Mouse (Mus musculus) forebrain, embryonic 13.5 days (tissue): Measurements from ENCODE around the gene Cdkal1. TPM values are rescaled to one million over a fixed set of nuclear protein-coding genes. Genes with fewer than 3 reads are reported as not detected.

Experiments used
- ATAC-seq: fragments of 200-750 bp; cut with Nextera tagmentation; 2 replicates; pipeline ENCODE4 v1.8.0; 2017
- H3K27ac ChIP-seq: fragments of 300-500 bp; sonication (generic); 2 replicates; pipeline ENCODE4 v1.5.1; 2015; ENCODE audit warnings: inconsistent platforms, mild to moderate bottlenecking, moderate library complexity
- H3K27me3 ChIP-seq: fragments of 300-500 bp; sonication (generic); 2 replicates; pipeline ENCODE4 v1.6.1; 2015; ENCODE audit warnings: mild to moderate bottlenecking, inconsistent platforms
- H3K36me3 ChIP-seq: fragments of 300-500 bp; sonication (generic); 2 replicates; pipeline ENCODE4 v1.6.1; 2015; ENCODE audit warnings: mild to moderate bottlenecking, inconsistent platforms; ENCODE audit not compliant: poor library complexity, severe bottlenecking
- H3K4me1 ChIP-seq: fragments of 300-500 bp; sonication (generic); 2 replicates; pipeline ENCODE4 v1.6.1; 2015; ENCODE audit warnings: inconsistent platforms
- H3K4me2 ChIP-seq: fragments of 300-500 bp; sonication (generic); 2 replicates; pipeline ENCODE4 v1.6.1; 2015; ENCODE audit warnings: inconsistent platforms, mild to moderate bottlenecking, moderate library complexity
- H3K4me3 ChIP-seq: fragments of 300-500 bp; sonication (generic); 2 replicates; pipeline ENCODE4 v1.5.1; 2015; ENCODE audit warnings: mild to moderate bottlenecking, inconsistent platforms
- H3K9ac ChIP-seq: fragments of 300-500 bp; sonication (generic); 2 replicates; pipeline ENCODE4 v1.6.1; 2015; ENCODE audit warnings: mild to moderate bottlenecking, inconsistent platforms
- H3K9me3 ChIP-seq: fragments of 300-500 bp; sonication (generic); replicated peaks from 2 replicates; pipeline ENCODE4 v1.6.1; 2016; ENCODE audit warnings: inconsistent platforms
- WGBS: fragments of 180-500 bp; shearing (Covaris S2); methylation state at CpG from one replicate; pipeline ENCODE4 v1.1.7; 2015; 5-methylcytosine and 5-hydroxymethylcytosine counted together
- polyA plus RNA-seq: library from polyadenylated mRNA; unstranded; fragments of >200 nt; fragmentation: Nextera tagmentation; extraction: Ambion mirVana; gene quantifications from 2 replicates; pipeline ENCODE4 v1.2.1, GENCODE M21; 2015

Gene Cdkal1
- polyA plus RNA-seq, 1 experiment from 2014 or later, result 29.5 TPM

- no peak for ATAC-seq
- no peak overlapping the region for H3K4me2 ChIP-seq
- H3K36me3 ChIP-seq, result no peaks in the 10 kb centered on the region
- H3K27me3 ChIP-seq, result no peaks in the 10 kb centered on the region
- no peaks in the 10 kb centered on the region for H3K4me1 ChIP-seq
- H3K27ac ChIP-seq, result no peak overlapping the region
- H3K4me3 ChIP-seq, result no peak overlapping the region
- H3K9me3 ChIP-seq, result no peaks in the 10 kb centered on the region; the same call in 1 of the 2 replicates
- whole genome bisulfite sequencing, result 58% methylated on average over 4 of the region's 4 CpGs
- no peak overlapping the region for H3K9ac ChIP-seq
Observed at GRCm38 (mm10) chr13:29232681-29233080, 622.8 kb downstream of the Cdkal1 start.

- WGBS, result 84% methylated on average over 5 of the region's 5 CpGs
- Histone ChIP-seq H3K9me3 (no peaks in the 10 kb centered on the region), H3K36me3 (no peaks in the 10 kb centered on the region), H3K4me1 (peaks cover 16% of the 10 kb centered on the region), H3K9ac (no peak overlapping the region), H3K27ac (no peak overlapping the region), H3K27me3 (0 out of 2 replicates have a peak, but pooled peaks cover 4% of the 10 kb centered on the region), H3K4me2 (no peak overlapping the region), H3K4me3 (no peak overlapping the region)
- no peak for ATAC-seq
Observed at GRCm38 (mm10) chr13:29224815-29225214, 630.7 kb downstream of the Cdkal1 start.

GRCm38 (mm10) chr13:29222261-29222838 lies 633.1 kb downstream of the Cdkal1 start:
- Histone ChIP-seq H3K9me3 (no peaks in the 10 kb centered on the region), H3K27me3 (0 out of 2 replicates have a peak, but pooled peaks cover 4% of the 10 kb centered on the region), H3K36me3 (no peaks in the 10 kb centered on the region), H3K9ac (peak overlapping the region; percentile 52), H3K4me3 (no peak overlapping the region), H3K4me1 (peaks cover 16% of the 10 kb centered on the region), H3K27ac (peak overlapping the region; percentile 85), H3K4me2 (peak overlapping the region; percentile 33)
- ATAC-seq, result peak; percentile 87
- WGBS, result 2% methylated on average over 10 of the region's 10 CpGs

GRCm38 (mm10) chr13:29221646-29222045 lies 633.8 kb downstream of the Cdkal1 start:
- Histone ChIP-seq H3K4me3 (no peak overlapping the region), H3K4me1 (peaks cover 16% of the 10 kb centered on the region), H3K36me3 (no peaks in the 10 kb centered on the region), H3K9ac (no peak overlapping the region), H3K9me3 (no peaks in the 10 kb centered on the region), H3K4me2 (no peak overlapping the region), H3K27ac (no peak overlapping the region; the same call in 1 of the 2 replicates), H3K27me3 (0 out of 2 replicates have a peak, but pooled peaks cover 4% of the 10 kb centered on the region)
- ATAC-seq, result no peak
- 27% methylated on average over 5 of the region's 5 CpGs for WGBS

- ATAC-seq, result no peak
- Histone ChIP-seq H3K9me3 (no peaks in the 10 kb centered on the region), H3K27ac (no peak overlapping the region), H3K9ac (no peak overlapping the region), H3K4me2 (no peak overlapping the region), H3K4me1 (peaks cover 16% of the 10 kb centered on the region), H3K36me3 (no peaks in the 10 kb centered on the region), H3K27me3 (0 out of 2 replicates have a peak, but pooled peaks cover 4% of the 10 kb centered on the region), H3K4me3 (no peak overlapping the region)
Observed at GRCm38 (mm10) chr13:29218594-29219230, 636.8 kb downstream of the Cdkal1 start.

- Histone ChIP-seq H3K9ac (peak overlapping the region; percentile 53), H3K4me2 (peak overlapping the region; percentile 68), H3K9me3 (0 out of 2 replicates have a peak, but pooled peaks cover 8% of the 10 kb centered on the region), H3K36me3 (no peaks in the 10 kb centered on the region), H3K27me3 (no peaks in the 10 kb centered on the region), H3K27ac (no peak overlapping the region), H3K4me1 (peaks cover 14% of the 10 kb centered on the region), H3K4me3 (peak overlapping the region; percentile 32)
- ATAC-seq, result peak; percentile 81
- WGBS, result 2% methylated on average over 27 of the region's 27 CpGs
Observed at GRCm38 (mm10) chr13:29210159-29211021, 645.1 kb downstream of the Cdkal1 start.

- ATAC-seq, result no peak
- H3K27ac ChIP-seq, result no peak overlapping the region
- H3K36me3 ChIP-seq, result no peaks in the 10 kb centered on the region
- no peaks in the 10 kb centered on the region for H3K27me3 ChIP-seq
- 0 out of 2 replicates have a peak, but pooled peaks cover 8% of the 10 kb centered on the region for H3K9me3 ChIP-seq
- H3K4me3 ChIP-seq, result no peak overlapping the region
- no peak overlapping the region for H3K4me2 ChIP-seq
- no peak overlapping the region for H3K9ac ChIP-seq
- WGBS, result 95% methylated on average over 6 of the region's 6 CpGs
- peaks cover 14% of the 10 kb centered on the region for H3K4me1 ChIP-seq
Observed at GRCm38 (mm10) chr13:29208749-29209148, 646.7 kb downstream of the Cdkal1 start.

GRCm38 (mm10) chr13:29203856-29204255 lies 651.6 kb downstream of the Cdkal1 start:
- no peak for ATAC-seq
- Histone ChIP-seq H3K4me1 (peaks cover 13% of the 10 kb centered on the region), H3K4me3 (no peak overlapping the region), H3K27me3 (no peaks in the 10 kb centered on the region), H3K9ac (no peak overlapping the region), H3K36me3 (no peaks in the 10 kb centered on the region), H3K9me3 (0 out of 2 replicates have a peak, but pooled peaks cover 8% of the 10 kb centered on the region), H3K4me2 (no peak overlapping the region), H3K27ac (no peak overlapping the region)
- 84% methylated on average over 5 of the region's 5 CpGs for WGBS

- Histone ChIP-seq H3K4me1 (peaks cover 13% of the 10 kb centered on the region), H3K27me3 (no peaks in the 10 kb centered on the region), H3K4me2 (no peak overlapping the region), H3K4me3 (no peak overlapping the region), H3K27ac (no peak overlapping the region), H3K9ac (no peak overlapping the region), H3K36me3 (no peaks in the 10 kb centered on the region), H3K9me3 (0 out of 2 replicates have a peak, but pooled peaks cover 8% of the 10 kb centered on the region)
- no peak for ATAC-seq
- 94% methylated on average over 5 of the region's 5 CpGs for WGBS
Observed at GRCm38 (mm10) chr13:29203426-29203825, 652.0 kb downstream of the Cdkal1 start.

- 56% methylated on average over 2 of the region's 2 CpGs for WGBS
- Histone ChIP-seq H3K4me3 (no peak overlapping the region), H3K36me3 (no peaks in the 10 kb centered on the region), H3K27me3 (no peaks in the 10 kb centered on the region), H3K9ac (no peak overlapping the region), H3K27ac (no peak overlapping the region), H3K9me3 (0 out of 2 replicates have a peak, but pooled peaks cover under 1% of the 10 kb centered on the region), H3K4me1 (peaks cover 13% of the 10 kb centered on the region), H3K4me2 (no peak overlapping the region)
- ATAC-seq, result no peak
Observed at GRCm38 (mm10) chr13:29202562-29202961, 652.9 kb downstream of the Cdkal1 start.

- Histone ChIP-seq H3K9ac (no peak overlapping the region), H3K4me2 (no peak overlapping the region), H3K4me3 (no peak overlapping the region), H3K27ac (0 out of 2 replicates have a peak overlapping the region, but pooled peaks have one; percentile 25), H3K4me1 (peaks cover 39% of the 10 kb centered on the region), H3K36me3 (no peaks in the 10 kb centered on the region), H3K27me3 (no peaks in the 10 kb centered on the region), H3K9me3 (no peaks in the 10 kb centered on the region)
- WGBS, result 75% methylated on average over 6 of the region's 6 CpGs
- no peak for ATAC-seq
Observed at GRCm38 (mm10) chr13:29199679-29200078, 655.8 kb downstream of the Cdkal1 start.
